Mouse (Mus musculus): ENCODE measurements around the gene Fbxw11. TPM values are rescaled to one million over a fixed set of nuclear protein-coding genes. Genes with fewer than 3 reads are reported as not detected.

Gene Fbxw11
- polyA plus RNA-seq, 1 experiment = 122 TPM

DNA sequence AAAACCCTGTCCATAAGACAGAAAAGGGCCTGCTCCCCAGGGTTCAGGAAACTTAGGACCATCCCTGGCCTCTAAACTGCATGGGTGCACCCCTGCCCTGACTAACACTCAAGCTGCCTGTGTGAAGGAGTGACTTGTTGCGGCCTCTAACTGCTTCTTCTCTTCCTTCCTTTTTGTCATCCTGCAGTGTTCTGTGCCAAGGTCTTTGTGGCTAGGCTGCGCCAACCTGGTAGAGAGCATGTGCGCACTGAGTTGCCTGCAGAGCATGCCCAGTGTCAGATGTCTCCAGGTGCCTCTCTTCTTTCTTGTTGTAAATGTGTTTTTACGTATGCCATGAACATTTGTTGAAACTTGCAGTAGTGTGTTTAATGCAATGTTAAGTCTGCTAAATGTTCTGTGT lies 37.5 kb downstream of the Fbxw11 start:
- H3K4me3 ChIP-seq (replicated peaks; ENCODE audit: insufficient read depth, low read depth, low read length) = no peak overlapping the region
- peaks cover 36% of the 10 kb centered on the region for H3K4me1 ChIP-seq (ENCODE audit: control insufficient read depth, insufficient read depth, low read length)
- H3K27ac ChIP-seq (ENCODE audit: insufficient read depth, low read length) = peak overlapping the region; percentile 57; the same call in 1 of the 2 replicates
- no peaks in the 10 kb centered on the region for H3K27me3 ChIP-seq (ENCODE audit: control insufficient read depth, insufficient read depth, low read length)
- WGBS = 9% methylated on average over 4 of the region's 4 CpGs
- peak; percentile 70 to 84 for DNase-seq
- TF ChIP-seq CTCF (IDR thresholded peaks at IDR 0.05; ENCODE audit: borderline replicate concordance, insufficient read depth, low read depth, low read length) (no peak), POLR2A (IDR thresholded peaks at IDR 0.05; ENCODE audit: borderline replicate concordance, insufficient read depth, low read length) (no peak)

DNA sequence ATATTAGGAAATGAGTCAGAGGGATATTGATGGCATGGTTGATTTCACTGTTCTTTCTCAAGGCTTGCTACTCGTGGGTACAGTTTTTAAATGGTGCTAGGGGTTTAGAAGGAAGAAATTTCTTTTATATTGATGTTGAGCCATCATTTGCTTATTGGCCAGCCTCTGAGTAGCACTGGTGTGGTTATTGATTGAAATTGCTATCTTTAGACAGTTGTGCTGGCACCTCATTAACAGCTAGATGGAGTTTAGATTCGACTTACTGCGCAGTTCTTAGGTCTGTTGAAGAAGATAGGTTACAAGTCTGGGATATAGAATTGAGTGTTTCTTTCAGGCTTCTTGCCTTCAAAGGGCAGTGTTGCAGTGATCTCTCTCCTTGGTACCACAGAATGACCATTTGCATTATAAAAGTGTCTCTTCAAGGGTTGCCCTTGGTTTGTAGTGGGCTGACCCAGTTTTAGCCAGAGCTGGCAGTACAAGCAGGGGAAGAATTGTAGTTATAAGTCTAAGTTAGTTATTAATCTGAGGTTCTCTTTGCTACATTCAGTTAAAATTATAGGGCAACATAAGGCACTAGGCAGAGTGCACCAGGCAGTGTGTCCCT lies 38.8 kb downstream of the Fbxw11 start:
- 70% methylated on average over 3 of the region's 3 CpGs for WGBS
- TF ChIP-seq CTCF (IDR thresholded peaks at IDR 0.05; ENCODE audit: borderline replicate concordance, insufficient read depth, low read depth, low read length) = no peak
- TF ChIP-seq POLR2A (IDR thresholded peaks at IDR 0.05; ENCODE audit: borderline replicate concordance, insufficient read depth, low read length) = no peak
- DNase-seq = no peak

DNA sequence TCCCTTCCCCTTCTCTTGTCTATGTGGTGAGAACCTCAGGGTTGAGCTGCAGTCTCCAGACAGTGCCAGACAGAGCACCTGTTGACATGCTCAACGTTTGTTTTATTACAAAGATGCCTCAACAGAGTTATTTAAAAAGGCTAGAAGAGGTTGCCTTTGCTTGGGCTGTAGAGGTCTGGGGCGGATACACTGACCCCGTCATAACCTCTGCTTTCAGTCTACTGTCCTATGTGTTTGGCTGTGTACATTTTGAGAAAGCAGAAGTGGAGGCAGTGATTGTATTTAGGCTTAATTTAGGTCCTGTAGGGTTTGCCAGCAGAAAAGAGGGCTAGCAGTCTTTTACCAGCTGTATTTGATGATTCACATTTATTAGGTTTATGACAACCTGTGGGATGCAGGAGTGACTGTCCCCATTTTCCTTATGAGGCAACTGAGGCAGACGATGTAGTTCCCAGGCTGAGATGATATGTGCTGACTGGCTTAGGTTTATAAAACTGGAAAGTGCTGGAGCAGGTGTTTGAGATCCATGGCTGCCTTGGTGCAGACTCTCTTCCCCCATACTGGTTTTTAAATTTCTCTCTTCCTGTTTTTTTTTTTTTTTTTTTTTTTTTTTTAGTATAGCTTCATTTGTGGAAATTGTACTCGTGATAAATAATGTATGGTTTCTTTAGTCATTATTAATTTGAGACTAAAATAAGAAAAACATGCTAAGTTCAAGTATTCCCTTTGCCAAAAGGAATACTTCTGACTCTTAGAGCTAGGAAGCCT lies 40.0 kb downstream of the Fbxw11 start:
- Histone ChIP-seq H3K4me1 (ENCODE audit: control insufficient read depth, insufficient read depth, low read length) (peaks cover 34% of the 10 kb centered on the region), H3K27ac (ENCODE audit: insufficient read depth, low read length) (0 out of 2 replicates have a peak overlapping the region, but pooled peaks have one; percentile 19), H3K27me3 (ENCODE audit: control insufficient read depth, insufficient read depth, low read length) (no peaks in the 10 kb centered on the region), H3K4me3 (replicated peaks; ENCODE audit: insufficient read depth, low read depth, low read length) (no peak overlapping the region)
- no peak for DNase-seq
- 70% methylated on average over 5 of the region's 5 CpGs for WGBS
- TF ChIP-seq CTCF (IDR thresholded peaks at IDR 0.05; ENCODE audit: borderline replicate concordance, insufficient read depth, low read depth, low read length) = no peak
- TF ChIP-seq POLR2A (IDR thresholded peaks at IDR 0.05; ENCODE audit: borderline replicate concordance, insufficient read depth, low read length) = no peak

More for the DNA sequence above, 38.8 kb downstream of the Fbxw11 start:
- no peak overlapping the region for H3K4me3 ChIP-seq (replicated peaks; ENCODE audit: insufficient read depth, low read depth, low read length)
- no peak overlapping the region; the same call in 1 of the 2 replicates for H3K27ac ChIP-seq (ENCODE audit: insufficient read depth, low read length)
- peaks cover 36% of the 10 kb centered on the region for H3K4me1 ChIP-seq (ENCODE audit: control insufficient read depth, insufficient read depth, low read length)
- H3K27me3 ChIP-seq (ENCODE audit: control insufficient read depth, insufficient read depth, low read length) = no peaks in the 10 kb centered on the region

DNA sequence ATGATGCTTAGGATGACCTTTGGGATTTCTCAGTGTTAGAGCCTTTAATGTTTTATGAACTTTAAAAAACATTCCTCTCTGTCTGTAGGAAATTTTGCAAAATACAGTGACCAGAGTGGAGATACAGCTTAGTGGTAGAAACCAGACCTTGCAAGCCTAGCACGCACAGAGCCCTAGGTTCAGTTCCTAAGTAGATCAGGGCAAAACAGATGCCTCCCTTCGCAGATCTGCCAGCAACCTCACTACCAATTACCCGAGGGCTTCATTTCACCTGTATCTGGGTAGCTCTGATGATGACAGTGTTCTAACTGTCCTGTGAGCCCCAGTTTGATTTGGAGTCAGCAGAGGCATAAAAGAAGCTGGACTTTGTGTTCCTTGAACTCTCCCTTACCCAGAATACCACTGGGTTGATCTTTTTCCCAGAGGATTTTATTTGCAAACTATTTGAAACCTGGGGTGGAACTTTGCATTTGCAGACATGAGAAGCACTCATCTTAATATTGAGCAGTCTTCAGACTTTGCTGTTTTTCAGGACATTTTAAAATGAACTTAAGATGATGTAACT lies 42.2 kb downstream of the Fbxw11 start:
- Histone ChIP-seq H3K27ac (ENCODE audit: insufficient read depth, low read length) (peak overlapping the region; percentile 66), H3K4me3 (replicated peaks; ENCODE audit: insufficient read depth, low read depth, low read length) (no peak overlapping the region), H3K4me1 (ENCODE audit: control insufficient read depth, insufficient read depth, low read length) (peaks cover 41% of the 10 kb centered on the region), H3K27me3 (ENCODE audit: control insufficient read depth, insufficient read depth, low read length) (no peaks in the 10 kb centered on the region)
- 16% methylated on average over 3 of the region's 3 CpGs for WGBS
- DNase-seq = peak in 1 of 2 experiments; percentile 48
- TF ChIP-seq POLR2A (IDR thresholded peaks at IDR 0.05; ENCODE audit: borderline replicate concordance, insufficient read depth, low read length) (no peak), CTCF (IDR thresholded peaks at IDR 0.05; ENCODE audit: borderline replicate concordance, insufficient read depth, low read depth, low read length) (no peak)

DNA sequence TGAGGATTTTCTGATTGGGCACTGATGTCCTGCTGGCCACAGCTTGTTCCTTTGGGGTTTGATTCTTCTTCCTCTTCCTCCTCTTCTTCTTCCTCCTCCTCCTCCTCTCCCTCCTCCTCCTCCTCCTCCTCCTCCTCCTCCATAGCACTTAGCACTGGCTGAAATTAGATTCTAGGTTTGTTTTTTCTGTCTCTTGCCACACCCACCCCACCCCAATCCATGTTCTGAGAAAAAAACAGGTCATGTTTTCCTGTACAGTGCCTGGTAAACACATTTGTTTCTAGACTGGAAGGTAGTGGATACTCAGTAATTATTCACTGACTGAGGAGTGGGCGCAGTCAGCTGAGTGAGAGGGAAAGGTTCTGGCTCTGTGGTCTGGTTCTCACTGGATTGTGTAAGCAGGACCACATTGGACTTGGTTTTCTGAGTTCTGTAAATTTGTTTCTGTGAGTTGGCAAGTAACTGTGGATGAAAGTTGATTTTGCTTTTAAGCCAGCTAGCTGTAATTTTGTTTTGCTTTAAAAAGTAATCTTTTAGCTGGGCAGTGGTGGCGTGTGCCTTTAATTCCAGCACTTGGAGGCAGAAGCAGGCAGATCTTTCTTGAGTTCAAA lies 45.8 kb downstream of the Fbxw11 start:
- 95% methylated on average over 2 of the region's 2 CpGs for WGBS
- peak overlapping the region; percentile 46; the same call in 1 of the 2 replicates for H3K27ac ChIP-seq (ENCODE audit: insufficient read depth, low read length)

DNA sequence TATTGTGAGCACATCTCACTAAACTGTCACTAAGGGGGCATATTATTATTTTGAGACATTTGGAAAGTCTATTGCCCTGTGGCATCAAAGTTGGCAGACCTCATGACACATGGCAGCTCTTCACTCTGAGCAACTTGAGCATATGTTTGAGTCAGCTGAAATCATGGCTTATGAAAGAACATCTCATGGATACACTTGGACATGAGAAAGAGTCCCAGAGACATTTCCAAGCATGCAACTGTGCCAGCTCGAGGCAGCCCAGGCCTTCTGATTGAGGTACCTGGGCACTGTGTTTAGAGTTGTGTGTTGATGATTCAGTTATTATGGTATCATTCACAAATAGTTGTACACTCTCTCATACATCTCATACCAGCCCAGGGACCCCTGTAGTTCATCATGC lies 47.0 kb downstream of the Fbxw11 start:
- Histone ChIP-seq H3K4me1 (ENCODE audit: control insufficient read depth, insufficient read depth, low read length) (peaks cover 38% of the 10 kb centered on the region), H3K27ac (ENCODE audit: insufficient read depth, low read length) (peak overlapping the region; percentile 56; the same call in 1 of the 2 replicates), H3K27me3 (ENCODE audit: control insufficient read depth, insufficient read depth, low read length) (no peaks in the 10 kb centered on the region), H3K4me3 (replicated peaks; ENCODE audit: insufficient read depth, low read depth, low read length) (no peak overlapping the region)
- TF ChIP-seq CTCF (IDR thresholded peaks at IDR 0.05; ENCODE audit: borderline replicate concordance, insufficient read depth, low read depth, low read length) = no peak
- no peak for TF ChIP-seq POLR2A (IDR thresholded peaks at IDR 0.05; ENCODE audit: borderline replicate concordance, insufficient read depth, low read length)
- 17% methylated on average over 1 of the region's 1 CpGs for WGBS
- peak in 1 of 2 experiments; percentile 55 for DNase-seq

More for the DNA sequence above, 45.8 kb downstream of the Fbxw11 start:
- DNase-seq = no peak
- Histone ChIP-seq H3K4me1 (ENCODE audit: control insufficient read depth, insufficient read depth, low read length) (peaks cover 44% of the 10 kb centered on the region), H3K27me3 (ENCODE audit: control insufficient read depth, insufficient read depth, low read length) (no peaks in the 10 kb centered on the region), H3K4me3 (replicated peaks; ENCODE audit: insufficient read depth, low read depth, low read length) (no peak overlapping the region)
- TF ChIP-seq CTCF (IDR thresholded peaks at IDR 0.05; ENCODE audit: borderline replicate concordance, insufficient read depth, low read depth, low read length) = no peak
- no peak for TF ChIP-seq POLR2A (IDR thresholded peaks at IDR 0.05; ENCODE audit: borderline replicate concordance, insufficient read depth, low read length)

DNA sequence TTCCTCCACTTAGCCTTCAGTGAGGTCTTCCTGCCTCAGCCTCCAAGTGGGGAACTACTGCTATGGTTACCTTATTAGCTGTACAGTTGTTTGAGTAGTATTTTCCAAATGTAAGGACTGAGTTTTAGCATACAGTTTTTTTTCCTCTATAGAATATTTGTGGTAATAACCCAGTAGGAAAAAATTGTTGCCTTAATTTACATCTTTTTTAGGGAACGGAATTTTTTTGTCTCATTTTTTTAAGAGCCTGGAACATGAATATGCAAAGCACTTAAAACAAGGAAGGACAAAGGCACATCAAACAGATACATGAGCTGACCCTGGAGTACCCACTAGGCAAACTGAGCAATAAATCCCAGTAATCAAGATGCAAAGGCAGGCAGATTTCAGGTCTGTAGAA lies 50.3 kb downstream of the Fbxw11 start:
- 95% methylated on average over 1 of the region's 1 CpGs for WGBS
- no peak for DNase-seq
- peaks cover 34% of the 10 kb centered on the region for H3K4me1 ChIP-seq (ENCODE audit: control insufficient read depth, insufficient read depth, low read length)
- TF ChIP-seq POLR2A (IDR thresholded peaks at IDR 0.05; ENCODE audit: borderline replicate concordance, insufficient read depth, low read length) (no peak), CTCF (IDR thresholded peaks at IDR 0.05; ENCODE audit: borderline replicate concordance, insufficient read depth, low read depth, low read length) (no peak)
- no peak overlapping the region for H3K27ac ChIP-seq (ENCODE audit: insufficient read depth, low read length)
- H3K4me3 ChIP-seq (replicated peaks; ENCODE audit: insufficient read depth, low read depth, low read length) = no peak overlapping the region
- H3K27me3 ChIP-seq (ENCODE audit: control insufficient read depth, insufficient read depth, low read length) = no peaks in the 10 kb centered on the region

Data from cerebellum, adult 2 months (tissue).